Mouse (Mus musculus): ENCODE data around the gene Ralgapa2. TPM values are rescaled to one million over a fixed set of nuclear protein-coding genes. Genes with fewer than 3 reads are reported as not detected.

The Ralgapa2 gene
- total RNA-seq, 2 experiments from 2014 or later, result 32.1 to 32.7 TPM

DNA sequence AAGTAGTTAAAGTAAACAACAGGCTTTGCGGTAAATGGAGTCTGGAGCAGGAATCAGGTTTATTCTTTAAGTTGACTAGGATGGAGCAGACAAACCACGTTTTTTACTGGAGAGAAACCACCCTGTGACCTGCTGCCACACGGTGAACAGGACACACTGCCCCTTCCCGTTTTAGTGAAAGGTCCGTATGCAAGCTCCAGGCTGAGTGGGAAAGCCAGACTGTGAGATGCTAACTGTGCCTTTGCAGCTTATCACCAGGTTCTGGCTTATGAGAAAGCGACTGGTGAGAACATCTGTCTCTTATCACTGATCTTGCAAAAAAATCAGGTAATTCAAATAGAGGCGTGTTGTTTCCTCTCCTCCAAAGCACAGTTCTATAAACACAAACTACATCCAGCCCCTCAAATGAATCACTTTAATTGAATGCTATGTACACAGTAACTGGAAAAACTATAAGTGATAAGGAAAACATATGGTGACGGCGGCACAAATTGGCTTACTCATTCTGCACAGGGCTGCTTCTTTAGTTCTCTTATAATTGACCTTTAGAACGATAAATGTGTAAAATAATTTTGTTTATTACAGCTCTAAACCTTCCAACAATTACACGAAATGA, 146.7 kb downstream of the Ralgapa2 start:
- DNase-seq, result no peak
- intact Hi-C loops (cut with DNase I), result no loop called here

DNA sequence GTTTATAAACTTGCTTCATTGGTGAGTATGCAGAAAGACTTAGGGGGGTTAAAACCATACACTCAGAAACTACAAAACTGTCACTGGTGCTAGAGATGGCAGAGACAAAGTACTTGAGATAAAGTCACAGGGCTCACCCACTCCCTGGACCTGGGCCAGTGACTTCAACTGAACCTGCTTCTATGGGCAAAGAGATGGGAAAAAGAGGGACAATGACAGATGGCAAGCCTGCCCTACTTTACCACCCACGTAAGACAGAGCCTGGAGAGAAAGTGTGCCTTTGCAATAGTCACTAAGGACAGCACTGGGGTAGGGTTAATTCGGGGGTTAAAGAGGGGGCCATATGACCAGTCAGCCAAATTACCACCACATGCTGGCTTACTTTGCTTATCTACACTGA, 148.7 kb downstream of the Ralgapa2 start:
- DNase-seq, result no peak
- intact Hi-C loops (cut with DNase I), result no loop called here

DNA sequence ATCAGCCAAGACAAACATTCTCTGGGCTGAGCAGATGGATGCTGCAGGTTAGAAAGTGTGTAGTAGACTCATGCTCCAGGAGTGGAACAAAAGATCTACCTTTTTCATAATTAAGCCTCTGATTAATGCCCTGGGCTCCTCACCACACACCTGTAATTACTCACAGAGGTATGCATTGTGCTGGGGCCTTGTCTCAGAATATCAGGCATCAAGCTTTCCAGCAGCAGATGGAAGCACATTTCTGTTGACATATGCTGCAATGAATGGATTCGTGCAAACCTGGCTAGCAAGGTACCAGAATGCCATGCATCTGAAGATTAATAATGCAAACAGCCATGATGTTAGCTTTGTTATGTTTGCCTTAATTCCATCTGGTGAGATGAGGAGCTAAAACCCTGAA, 149.2 kb downstream of the Ralgapa2 start:
- intact Hi-C loops (cut with DNase I), result no loop called here
- DNase-seq, result no peak

DNA sequence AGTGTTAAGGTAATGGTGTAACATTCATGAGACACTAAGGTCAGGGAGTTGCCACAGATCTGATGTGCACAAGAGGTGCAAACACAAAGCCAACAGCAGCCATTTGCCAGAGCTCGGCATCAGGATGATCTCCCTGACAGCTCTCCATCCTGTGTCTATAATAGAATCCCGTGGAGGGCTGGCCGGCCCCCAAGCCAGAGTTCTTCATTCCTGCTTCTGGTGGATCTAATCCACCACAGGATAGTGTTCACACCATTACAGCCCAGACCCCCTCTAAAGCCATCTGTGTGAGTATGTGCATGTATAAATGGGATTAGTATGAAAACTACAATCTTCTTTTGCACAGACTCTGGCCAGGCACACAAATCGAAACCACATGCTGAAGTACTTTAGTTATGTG, 150.2 kb downstream of the Ralgapa2 start:
- DNase-seq, result no peak
- intact Hi-C loops (cut with DNase I), result no loop called here

DNA sequence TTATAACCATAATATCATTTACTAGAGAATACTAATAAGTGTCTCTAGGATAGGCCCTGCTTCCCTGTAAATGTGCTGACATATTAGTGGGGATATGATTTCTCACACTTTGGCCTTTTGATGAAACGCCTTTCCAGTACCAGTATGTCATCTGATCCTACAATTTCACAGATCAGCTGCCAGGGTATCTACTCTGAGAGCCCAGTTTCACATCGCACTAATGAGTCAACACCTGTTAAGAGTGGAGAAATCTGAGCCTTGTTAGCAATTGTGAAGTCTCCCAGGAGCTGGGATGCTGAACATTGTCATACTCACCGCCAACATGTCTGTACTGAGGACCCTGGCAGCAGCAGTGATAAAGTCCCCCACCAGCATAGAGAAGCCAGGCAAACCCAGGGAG, 151.1 kb downstream of the Ralgapa2 start:
- DNase-seq, result no peak
- intact Hi-C loops (cut with DNase I), result no loop called here

DNA sequence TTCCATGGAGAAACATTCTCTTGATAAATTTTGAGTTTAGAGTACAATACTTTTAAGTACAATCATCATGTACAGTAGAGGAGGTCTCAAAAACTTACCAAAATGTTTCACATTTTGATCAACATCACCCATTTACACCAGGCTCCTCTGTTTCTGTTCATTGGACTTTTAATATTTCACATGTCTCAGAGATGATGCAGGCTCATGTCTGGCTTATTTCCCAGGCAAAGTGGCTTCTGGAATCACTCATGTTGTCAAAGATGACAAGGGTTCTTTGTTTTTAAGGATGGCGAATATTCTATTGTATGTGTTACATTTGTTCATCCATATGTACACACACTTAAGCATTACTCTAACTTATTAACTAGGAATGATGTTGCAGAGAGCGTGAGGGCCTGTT, 152.5 kb downstream of the Ralgapa2 start:
- peak; percentile 9 to 25 for DNase-seq
- intact Hi-C loops (cut with DNase I), result no loop called here

DNA sequence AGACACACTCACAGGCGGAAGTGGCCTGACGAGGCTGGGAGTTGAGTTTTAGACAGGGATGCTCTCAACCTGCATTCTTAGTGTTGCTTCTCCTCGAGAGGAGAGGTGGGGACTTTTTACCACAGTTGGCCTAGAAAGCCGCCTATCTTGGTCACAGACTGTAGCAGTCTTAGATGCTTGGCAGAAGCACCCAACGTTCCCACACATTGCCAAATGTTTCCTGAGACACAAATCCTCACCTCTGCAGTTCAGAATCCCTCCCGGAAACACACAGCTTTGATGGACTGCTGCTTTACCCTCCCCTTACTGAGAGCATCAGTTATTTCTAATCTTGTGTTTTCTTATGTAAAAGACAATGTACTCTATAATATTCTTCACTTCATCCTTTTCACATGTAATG, 155.6 kb downstream of the Ralgapa2 start:
- intact Hi-C loops (cut with DNase I), result no loop called here

DNA sequence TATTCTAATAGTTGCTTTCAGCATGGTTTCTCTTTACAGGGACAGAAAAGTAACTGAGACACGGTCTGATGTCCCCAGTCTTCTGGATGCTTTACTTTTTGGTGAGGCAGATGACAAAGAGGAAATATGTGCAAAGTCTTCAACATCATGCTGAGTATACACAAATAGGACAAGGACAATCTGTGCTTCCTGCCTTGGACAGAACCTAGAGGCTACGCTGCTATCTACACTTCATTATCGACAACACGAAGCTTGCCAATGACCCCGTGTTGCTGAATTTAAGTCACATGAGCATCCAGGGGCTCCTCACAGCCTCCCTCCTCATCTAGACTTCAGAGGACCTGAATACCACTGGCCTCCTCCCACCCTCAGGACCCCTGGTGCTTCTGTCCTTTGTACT, 161.9 kb downstream of the Ralgapa2 start:
- DNase-seq, result no peak
- intact Hi-C loops (cut with DNase I), result no loop called here

More for the DNA sequence above, 155.6 kb downstream of the Ralgapa2 start:
- no peak for DNase-seq

DNA sequence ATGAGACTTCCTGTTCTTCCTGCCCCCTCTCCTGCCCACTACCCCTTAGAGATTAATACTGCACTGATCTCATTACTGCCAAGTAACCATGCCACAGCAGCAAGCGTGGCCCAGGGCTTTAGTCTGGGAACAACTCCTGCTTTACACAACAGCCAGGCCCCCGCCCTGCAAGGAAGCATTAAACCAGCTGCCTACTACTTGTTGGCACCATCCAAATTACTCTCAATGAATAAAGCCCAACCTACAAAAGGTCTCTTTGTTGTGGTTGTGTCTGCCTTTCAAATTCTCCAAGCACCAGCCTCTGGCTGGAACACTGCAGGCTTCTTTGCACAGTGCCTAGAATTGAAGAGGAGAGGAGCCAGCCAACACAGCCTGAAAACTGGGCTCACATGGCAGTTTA, 164.2 kb downstream of the Ralgapa2 start:
- no peak for DNase-seq
- intact Hi-C loops (cut with DNase I), result no loop called here

DNA sequence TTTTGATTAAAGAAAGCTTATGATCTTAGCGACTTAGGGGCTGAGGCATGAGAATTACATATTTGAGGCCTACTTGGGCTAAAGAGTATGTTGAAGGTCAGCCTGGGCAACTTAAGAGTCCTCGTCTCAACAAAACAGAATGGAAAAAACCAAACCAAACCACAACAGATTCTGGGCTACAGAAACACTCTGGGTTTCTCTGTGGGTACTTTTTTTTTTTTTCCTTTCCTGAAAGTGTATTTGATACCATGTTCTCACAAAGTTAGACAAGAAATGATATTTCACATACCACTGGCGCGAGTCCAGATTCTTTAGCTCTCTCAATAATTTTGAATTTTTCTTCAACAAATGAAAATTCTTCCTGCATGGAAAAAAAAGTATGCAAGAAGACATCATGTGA, 172.1 kb downstream of the Ralgapa2 start:
- intact Hi-C loops (cut with DNase I), result no loop called here
- no peak for DNase-seq

DNA sequence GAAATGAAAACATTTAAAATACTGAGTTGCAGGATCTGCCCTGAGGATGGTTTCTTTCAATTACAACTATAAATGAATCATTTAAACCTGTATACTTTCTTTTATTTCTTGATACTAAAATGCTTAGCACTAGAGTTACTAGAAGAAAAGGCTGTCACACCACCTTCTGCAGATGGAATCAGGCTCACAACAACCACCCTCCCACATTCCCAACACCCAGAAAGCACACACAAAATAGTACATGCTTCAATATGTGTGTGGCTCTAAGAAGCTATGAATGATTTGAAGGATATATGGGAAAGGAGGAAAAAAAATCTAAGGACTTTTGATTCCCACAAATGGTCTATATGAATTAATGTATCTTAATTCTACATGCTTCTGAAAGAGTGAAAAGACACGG, 174.6 kb downstream of the Ralgapa2 start:
- intact Hi-C loops (cut with DNase I), result no loop called here
- no peak for DNase-seq

DNA sequence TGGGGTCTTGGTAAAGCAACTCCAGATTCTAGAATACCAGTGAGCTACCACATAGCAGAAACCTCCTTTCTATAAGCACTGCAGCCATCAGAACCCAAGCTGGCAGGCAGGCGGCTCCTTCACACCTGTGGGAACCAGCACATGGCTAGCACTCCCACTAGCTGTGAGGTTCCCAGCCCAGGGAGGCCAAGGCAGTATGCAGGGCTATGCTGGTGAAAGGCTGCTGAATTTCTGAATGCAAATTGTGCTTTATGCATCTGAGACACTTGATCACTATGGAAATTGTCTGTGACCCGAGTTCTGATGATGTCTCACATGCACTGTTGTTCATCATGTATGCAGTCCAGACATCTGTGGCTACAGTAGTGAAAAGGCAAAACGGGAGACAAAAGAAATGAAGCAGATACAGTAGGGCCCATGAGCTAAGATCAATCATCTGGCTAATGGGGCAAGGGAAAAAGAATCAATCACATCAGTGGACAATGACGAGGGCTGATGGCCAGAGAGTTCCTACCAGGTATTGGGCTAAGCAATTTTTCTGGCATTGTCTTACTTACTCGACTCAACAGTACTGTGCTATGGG, 180.2 kb downstream of the Ralgapa2 start:
- intact Hi-C loops (cut with DNase I), result no loop called here

DNA sequence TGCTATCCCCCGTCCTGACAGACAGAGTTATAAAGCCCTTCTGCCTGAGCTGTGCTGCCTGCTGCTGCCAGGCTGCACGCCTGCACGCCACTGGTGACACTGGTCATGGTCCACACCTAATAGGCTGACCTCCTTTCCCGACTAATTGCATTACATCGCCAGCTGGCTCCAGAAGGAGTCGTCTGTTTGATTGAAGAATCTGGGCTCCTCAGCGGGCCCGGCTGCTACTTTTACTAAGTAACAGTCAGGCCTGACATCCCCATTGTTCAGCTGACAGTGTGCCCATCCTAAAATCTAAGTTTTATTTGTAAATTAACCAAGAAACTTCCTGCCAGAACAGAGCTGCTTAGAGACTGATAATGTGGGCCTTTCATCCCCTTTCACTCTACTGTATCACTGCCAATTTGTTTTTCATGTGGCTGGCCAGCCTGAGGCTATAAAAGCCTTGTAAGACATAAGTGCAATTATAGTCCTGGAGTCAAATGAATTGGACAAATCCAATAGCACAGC, 181.3 kb downstream of the Ralgapa2 start:
- DNase-seq, result peak; percentile 9 to 28
- intact Hi-C loops (cut with DNase I), result no loop called here

More for the DNA sequence above, 180.2 kb downstream of the Ralgapa2 start:
- DNase-seq, result no peak

DNA sequence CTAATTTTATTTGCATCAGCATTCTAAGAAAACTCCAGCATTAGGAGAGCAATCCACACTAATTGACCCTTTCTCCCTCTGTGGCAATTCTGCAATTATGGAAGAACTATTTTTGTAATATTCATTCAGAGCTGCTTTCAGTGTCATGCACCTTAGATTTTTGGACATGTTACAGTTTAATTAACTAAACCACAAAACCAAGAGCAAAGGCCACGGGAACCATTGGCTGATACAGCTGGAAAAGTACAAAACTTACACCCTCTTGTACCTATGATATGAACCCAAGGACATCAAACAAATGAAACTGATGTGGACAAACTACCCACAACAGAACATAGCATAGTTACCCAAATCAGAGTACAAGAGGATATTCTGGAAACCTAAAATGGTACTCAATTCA, 182.0 kb downstream of the Ralgapa2 start:
- intact Hi-C loops (cut with DNase I), result no loop called here

DNA sequence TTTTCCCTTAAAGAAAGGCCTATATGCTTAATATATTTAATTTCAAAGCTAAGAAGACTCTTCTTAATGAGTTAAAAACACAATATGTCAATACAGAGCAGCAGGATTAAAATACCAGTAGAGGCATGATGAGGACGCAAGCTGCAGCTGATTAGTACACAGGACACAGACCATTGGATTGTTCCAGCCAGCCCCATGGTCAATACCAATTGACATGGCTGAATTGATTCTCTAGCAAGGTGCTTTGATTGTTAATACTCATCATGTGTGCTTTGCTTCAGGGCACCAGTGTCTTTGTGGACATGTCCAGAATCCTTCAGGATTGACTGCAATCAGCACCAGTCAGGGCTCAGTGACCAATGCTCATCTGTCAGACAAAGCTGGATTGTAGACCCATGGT, 185.5 kb downstream of the Ralgapa2 start:
- no peak for DNase-seq
- intact Hi-C loops (cut with DNase I), result no loop called here

More for the DNA sequence above, 182.0 kb downstream of the Ralgapa2 start:
- DNase-seq, result no peak

DNA sequence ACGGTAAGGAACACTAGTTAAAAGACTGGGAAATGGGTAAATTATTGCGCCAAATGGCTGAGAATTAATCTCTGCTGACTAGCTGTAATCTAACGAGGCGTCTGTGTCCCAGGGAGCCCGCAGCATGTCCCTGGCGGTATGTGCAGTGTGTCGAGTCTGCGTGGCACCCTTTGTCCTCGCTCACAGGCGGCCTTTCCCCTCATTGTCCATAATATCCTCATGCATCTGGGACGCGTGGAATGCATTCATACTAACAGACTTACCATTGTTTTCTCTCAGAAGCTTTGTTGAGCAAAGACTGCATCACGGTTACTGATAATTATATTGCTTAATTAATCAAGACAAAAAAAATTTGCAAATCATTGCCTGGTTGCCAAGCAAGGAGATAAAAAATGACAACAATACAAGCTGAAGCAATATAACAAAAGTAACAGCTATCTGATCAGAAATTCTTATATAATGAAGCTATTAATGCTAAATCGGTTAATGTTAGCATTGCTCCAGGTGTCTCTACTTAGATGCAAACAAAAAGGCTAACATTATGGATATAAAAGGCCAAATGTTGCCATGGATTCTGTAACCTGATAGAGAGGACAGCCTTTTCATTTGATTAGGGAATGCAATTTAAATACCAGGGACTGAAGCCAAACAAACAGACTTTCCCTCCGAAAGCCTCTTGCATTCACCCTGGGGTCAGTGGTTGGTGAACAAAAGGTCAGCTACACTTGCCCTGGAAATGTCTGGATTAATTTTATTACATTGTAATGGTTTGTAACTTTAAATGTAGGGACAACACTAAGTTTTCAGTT, 187.0 kb downstream of the Ralgapa2 start:
- DNase-seq, result no peak
- intact Hi-C loops (cut with DNase I), result no loop called here

DNA sequence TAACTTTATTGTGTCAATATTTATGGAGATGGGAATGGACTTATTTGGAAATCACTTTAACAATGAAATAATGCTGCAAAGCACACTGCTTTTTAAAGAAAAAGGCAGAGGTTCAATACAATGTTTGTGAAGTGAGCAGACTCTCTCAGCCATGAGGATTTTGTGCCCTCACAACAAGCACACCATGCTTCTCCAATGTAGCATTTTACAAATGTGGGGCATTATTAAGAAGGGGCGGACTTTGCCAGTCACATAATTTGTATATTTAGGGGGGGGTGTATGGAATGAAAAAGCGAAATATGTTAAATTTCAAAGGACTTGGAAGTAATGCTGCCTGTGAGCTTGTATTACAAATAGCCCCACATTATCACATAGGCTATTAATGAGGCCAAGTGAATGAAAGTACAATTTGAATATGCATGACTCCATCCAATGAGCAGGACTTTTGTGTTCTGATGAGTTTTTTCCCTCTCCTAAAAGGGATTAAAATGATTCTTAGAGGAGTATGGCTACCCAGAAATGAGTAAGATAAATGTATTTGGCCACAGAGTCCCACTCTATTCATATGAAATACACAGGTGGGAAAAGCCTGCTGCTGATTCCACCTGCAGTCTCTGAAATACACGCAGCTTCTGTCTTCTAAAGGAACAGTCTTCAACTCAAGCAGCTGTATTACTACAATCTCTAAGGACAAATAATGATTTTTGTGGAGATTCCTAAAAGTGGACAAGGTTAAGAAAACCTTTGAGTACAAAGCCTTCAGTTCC, 187.8 kb downstream of the Ralgapa2 start:
- intact Hi-C loops (cut with DNase I), result no loop called here

DNA sequence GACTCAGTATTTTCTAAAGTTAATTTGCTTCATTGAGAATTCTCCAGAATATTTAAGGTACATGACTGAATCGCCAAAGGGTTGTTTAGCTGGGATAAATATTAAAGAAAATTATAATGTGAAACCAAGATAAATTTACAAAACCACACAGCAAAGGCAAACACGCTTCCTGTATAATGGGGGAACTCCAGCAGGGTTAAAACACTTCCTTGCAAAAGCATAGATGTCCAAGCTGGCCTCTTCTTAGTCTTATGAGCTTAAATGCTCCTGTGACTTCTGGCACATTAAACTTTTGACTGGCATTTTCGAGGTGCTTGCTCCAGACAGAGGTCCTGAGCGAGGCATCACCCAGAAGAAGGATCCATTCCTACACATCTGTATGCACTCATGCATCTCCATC, 188.6 kb downstream of the Ralgapa2 start:
- DNase-seq, result no peak
- intact Hi-C loops (cut with DNase I), result no loop called here

More for the DNA sequence above, 187.8 kb downstream of the Ralgapa2 start:
- no peak for DNase-seq

DNA sequence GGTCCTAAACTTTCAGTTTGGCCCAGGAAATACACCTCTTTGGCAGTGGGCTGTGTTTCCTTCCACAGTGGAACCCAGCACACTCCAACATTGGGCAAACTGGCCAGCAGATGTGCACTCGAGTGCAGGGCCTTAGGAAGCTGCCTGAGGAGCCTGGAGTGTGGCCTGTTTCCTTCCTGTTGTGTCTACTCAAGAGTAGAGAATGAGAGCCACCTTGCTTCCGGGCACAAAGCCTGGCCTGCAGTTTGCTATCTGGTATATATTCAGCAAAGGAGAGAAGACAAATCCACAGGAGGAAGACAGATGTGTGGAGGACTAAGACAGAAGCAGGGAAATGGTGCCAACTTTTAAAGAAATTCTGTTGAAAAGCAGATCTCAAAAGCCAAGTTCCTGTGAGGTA, 189.4 kb downstream of the Ralgapa2 start:
- no peak for DNase-seq
- intact Hi-C loops (cut with DNase I), result no loop called here

DNA sequence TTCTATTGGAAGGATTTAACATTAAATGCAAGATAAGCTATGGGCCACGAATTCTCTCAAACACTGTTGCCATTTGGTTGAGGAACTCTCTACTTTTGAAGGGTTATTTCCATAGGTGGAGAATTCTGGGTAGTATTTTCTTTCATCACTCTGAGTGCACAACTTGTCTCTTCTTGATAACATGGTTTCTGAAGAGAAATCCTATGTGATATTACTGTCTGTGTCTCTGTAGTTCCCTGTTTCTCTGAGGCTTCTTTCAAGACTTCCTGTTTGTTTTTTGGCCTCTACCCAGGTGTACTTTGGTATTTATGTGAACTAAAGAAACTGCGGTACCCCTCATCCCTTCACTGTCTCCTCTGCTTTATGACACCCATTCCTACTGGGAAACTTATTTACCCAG, 190.1 kb downstream of the Ralgapa2 start:
- intact Hi-C loops (cut with DNase I), result no loop called here
- DNase-seq, result no peak

DNA sequence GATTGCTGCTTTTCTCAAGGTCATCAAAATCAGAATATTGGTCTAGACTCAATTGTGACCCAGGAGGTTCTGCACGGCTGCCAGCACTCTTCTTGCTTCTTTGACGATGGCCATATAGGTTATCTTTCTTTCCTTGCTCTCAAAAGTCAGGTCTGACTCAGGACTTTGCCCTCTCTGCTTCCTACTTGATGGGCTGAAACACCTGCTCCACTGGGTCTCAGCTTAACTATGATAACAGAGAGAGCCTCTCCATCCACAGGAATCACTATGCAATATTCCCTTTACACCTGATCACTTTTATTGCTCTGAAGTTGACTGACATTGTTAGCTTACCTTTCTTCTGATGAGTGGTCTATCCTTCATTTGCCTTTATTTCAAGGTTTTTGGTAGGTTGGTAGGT, 191.5 kb downstream of the Ralgapa2 start:
- intact Hi-C loops (cut with DNase I), result no loop called here
- DNase-seq, result no peak
